Mouse (Mus musculus): Measurements from ENCODE around the gene Phactr1. TPM values are rescaled to one million over a fixed set of nuclear protein-coding genes. Genes with fewer than 3 reads are reported as not detected.

Phactr1 gene
- total and polyA plus RNA-seq, 3 experiments: 2.0 to 5.9 (median 5.2) TPM

DNA sequence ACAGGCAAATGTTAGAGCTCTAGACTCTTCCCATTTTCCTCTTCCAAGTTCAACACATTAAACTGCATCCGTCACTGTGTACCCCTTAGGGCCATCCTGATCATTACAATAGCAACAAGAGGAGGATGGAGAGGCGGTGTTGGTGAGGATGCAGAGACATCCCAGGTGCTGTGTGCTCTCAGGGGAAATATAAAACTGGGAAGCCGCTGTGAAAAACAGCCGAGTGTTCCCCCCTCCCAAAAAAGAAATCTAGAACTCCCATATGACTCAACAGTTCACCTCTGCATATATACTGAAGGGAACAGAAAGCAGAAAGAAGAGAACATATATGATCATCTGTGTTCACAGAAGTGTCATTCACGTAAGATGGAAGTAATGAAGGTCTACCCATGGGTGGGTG is 342.6 kb downstream of the Phactr1 start:
- no peak for DNase-seq

DNA sequence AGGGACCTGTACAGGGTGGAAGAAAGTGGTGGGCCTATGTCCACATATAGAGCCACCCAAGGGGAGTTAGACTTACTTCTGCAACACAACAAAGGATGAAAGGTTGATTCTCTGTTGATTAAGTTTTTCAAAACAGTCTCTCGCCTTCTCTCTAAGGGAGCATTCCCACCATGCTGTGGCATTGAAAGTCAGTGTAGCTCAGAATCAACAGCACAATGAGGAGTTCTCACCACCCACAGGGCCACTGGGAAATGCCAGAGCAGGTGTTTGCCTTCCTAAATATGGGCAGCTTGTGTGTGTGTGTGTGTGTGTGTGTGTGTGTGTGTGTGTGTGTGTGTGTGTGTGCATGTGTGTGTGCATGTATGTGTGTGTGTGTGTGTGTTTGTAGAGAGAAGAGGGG is 347.1 kb downstream of the Phactr1 start:
- DNase-seq: no peak

GRCm38 (mm10) chr13:43030222-43030621 is 349.8 kb downstream of the Phactr1 start:
- DNase-seq: no peak

DNA sequence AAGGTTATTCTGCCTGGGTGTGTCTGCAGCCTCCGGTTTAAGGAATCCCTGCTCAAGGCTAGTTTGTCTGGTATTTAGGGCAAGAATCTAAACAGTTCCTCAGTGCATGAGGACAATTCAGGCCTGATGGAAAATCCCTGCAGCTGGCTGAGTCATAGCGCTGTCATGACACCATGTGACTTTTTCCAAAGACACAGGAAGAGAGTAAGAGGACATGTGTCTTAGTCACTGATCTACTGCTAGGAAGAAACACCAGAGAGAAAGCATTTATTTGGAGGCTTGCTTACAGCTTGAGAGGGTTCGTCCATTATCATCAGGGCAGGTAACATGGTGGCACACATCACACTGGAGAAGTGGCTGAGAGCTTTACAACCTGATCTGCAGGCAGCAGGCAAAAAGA is 352.0 kb downstream of the Phactr1 start:
- DNase-seq: peak; percentile 24

- DNase-seq: no peak
Observed at GRCm38 (mm10) chr13:43036510-43036909, 356.1 kb downstream of the Phactr1 start.

GRCm38 (mm10) chr13:43042766-43043165 is 362.3 kb downstream of the Phactr1 start:
- peak; percentile 30 for DNase-seq

DNA sequence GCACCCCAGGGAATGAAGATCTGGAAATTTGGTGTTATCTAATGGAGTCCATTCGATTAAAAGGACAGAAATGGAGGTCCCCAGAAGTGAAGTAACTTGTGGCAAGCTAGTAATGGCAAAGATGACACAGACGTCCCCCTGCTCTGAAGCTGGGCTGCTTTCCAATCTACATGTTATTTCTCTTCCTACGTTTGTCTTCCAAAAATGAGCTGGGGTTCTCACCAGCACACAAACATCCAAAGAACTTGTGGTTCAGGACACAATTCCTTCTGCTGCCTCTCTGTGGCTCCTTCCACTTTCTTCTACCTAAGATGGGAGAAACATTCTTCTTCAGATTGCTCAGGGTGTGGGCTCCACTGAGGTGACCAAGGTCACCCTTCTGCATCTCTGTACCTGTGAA is 368.1 kb downstream of the Phactr1 start:
- DNase-seq: no peak

DNA sequence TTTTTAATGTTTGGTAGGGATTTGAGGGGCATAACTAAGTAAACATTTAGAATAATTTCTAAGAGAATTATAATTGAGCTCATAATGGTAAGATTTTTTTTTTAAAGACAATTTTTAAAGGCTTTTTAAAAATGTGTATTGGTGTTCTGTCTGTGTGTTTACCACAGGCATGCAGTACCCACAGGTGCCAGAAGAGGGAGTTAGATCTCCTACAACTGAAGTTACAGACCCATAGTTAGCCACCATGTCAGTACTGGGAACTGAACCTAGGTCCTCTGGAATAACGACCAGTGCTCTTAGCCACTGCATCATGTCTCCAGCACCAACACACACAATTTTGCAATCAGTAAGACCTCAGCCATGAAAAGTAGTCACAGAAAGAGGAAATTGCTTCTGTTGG is 372.8 kb downstream of the Phactr1 start:
- DNase-seq: no peak

- no peak for DNase-seq
Observed at GRCm38 (mm10) chr13:43055136-43055535, 374.7 kb downstream of the Phactr1 start.

DNA sequence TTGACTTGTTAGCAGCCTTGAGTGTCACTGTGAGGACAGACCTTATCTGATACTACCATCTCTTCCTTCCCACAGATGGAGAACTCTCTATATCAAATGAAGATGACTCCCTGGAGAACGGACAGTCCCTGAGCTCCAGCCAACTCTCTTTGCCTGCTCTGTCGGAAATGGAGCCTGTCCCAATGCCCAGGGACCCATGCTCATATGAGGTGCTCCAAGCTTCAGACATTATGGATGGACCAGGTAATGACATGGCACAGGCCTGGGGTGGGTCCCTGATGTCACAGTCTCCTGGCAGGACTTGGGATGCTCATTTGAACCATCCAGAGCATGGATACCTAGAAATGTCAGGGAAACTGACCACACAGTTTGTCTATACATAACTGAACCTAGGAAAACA is 376.7 kb downstream of the Phactr1 start:
- DNase-seq: no peak

DNA sequence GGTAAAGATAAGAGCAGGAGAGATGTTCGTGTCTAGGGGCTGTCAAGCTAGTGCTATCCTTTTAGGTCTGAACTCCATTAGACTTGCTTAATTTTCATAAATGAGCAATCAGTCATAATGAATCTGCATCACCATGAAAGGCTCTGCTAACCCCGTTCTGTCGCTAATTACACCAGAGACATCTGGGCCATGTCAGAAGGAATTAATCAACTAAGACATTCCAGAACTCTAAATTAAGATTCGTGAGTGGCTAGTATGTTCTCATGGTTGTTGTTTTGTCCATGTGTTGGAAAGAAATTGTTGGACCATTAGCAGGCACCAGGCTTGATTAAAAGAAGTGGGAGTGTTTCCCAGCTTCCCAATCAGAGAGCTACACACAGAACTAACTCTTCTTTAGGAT is 382.9 kb downstream of the Phactr1 start:
- no peak for DNase-seq

DNA sequence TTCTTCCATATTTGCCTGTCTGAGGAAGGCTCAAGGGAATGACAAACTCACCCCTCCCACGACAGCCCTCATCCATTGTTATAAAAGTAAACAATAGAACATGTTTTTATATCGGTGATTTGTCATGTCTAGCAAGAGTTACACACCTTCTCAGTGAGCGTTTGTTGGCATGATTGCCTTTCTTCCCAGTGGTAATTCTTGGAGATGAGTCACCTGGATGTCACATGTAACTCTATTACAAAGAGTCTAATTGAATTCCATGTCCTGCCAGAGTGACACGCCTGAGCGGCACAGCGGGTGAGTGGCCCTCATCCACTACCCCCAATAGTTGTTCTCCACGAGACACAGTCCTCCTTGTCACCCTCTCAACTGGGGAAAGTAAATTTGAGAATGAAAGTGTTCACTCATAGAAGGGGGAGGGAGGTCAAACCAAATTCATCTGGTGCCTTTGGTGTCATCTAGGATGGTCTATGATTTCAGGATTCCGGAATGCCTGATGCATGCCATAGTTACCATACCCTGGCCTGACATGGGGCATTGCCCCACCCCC is 388.4 kb downstream of the Phactr1 start:
- DNase-seq: no peak

DNA sequence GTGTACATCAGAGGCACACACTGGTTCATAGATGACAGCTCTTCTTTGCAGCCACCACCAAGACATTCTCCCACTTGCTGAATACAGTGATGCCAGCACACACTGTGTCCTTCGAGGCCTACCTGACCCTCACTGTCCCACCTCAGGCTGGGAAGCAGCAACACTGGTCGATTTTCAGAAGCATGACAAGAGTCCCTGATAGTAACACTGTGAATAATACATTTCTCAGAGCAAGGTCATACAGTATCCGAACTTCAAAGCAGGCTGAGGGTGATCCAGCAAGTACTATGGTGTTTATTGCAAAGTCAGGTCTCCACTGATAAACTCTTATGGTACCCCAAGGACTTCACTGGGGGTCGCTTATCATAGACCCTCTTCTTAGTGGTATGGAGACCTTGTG is 390.1 kb downstream of the Phactr1 start:
- DNase-seq: peak; percentile 27

DNA sequence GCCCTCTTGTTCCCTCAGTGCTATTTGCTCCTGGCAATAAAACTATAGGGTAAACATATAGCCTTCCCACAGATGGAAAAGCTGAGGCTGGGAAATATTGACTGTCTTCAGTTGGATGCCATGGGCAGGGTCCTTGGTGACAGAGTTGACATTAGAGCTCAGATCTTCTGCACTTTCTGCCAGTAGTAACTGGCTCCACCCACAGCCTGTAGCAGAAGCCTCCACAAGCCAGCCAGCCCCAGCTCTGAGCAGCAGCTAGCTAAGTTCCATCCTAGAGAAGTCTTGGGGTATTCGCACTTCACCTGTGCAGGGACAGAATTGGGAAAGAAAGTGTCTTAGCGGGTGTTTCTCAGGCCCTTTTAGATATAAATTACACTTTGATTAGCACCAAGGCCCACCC is 390.5 kb downstream of the Phactr1 start:
- DNase-seq: peak; percentile 51

GRCm38 (mm10) chr13:43075456-43075855 is 395.0 kb downstream of the Phactr1 start:
- DNase-seq: no peak

DNA sequence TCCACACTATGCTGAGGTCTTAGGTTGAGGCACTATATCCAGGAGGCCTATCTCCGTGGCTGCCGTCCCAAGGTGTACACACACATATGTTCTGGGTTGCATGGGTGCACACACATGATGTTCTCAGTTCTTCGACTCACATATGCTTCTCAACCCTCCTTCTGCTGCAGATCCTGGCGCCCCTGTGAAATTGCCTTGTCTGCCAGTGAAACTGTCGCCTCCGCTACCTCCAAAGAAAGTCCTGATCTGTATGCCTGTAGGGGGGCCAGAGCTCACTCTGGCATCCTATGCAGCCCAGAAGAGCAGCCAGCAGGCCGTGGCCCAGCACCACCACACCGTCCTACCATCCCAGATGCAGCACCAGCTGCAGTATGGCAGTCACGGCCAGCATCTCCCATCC is 397.1 kb downstream of the Phactr1 start:
- DNase-seq: no peak

DNA sequence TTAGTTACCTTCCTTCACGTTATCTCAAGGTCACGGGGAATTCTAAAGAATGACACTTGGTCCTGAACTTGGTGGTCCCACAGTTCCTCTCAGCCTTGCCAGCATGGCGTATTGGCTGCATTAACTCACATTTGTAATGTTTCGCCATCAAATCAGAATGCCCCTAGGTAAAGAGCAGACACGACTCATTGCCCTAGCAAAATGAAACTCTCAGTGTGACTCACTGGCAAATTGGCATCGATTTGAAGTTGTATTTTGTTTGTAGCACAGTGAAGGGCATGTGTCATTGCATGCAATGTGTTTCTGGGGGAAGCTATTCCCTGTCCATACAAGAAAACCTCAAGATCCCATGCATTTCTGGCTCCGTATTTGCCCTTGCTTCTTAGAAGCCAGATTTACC is 404.8 kb downstream of the Phactr1 start:
- DNase-seq: peak; percentile 59

- DNase-seq: peak; percentile 24
Observed at GRCm38 (mm10) chr13:43094365-43094764, 413.9 kb downstream of the Phactr1 start.

DNA sequence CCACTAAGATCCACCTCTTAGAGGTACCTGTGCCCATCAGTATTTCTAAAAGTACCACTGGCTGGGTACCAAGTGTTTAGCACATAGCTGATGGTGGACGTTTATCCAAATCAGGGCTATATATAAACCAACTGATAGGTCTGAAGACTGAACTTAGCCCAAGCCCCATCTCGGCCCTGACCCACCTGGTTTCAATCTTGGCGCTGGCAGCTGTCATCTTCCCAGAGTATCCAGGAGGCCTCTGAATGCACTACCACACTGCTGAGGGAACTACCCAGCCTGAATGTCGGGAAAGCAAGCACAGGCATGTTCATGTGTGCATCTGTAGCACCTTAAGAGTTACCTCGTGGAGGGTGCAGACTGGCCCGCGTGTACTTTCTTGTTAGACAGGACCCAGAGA is 422.5 kb downstream of the Phactr1 start:
- DNase-seq: no peak

- no peak for DNase-seq
Observed at GRCm38 (mm10) chr13:43104496-43104895, 424.1 kb downstream of the Phactr1 start.

DNA sequence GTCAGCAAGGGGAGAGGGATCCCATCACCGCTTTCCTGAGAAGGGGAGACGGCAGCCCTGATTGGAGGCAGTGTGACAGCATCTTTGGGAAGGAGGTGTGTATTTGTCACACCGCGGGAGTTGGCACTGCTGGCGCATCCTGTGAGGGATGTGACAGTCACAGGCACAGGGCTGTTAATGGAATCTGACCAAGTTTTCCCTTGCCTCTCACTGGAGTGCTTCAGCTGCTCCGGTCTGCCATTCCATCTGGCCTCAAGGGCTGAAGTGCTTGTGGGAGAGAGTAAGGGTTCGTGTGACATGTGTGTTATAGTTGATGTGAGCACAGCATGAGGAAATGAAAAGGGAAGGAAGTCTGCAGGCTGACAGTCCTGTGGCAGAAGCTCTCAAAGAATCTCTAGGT is 431.9 kb downstream of the Phactr1 start:
- no peak for DNase-seq

DNA sequence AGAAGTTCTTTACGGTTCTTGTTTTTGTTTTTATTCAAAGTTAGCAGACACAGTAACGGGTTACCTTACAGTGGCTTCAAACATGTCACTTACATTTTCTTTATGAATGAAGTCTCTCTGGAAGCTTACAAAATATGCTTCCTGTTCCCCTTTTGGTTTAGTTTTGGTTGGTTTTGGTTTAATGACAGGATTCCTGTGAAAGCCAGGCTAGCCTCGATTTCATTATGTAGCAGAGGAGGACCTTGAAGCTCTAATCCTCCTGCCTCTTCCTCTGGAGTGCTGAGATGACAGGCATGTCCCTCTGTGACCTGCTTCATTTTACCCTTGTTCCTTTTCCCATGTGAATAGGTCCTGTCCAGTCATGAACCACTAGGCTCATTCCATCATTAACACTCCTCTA is 432.3 kb downstream of the Phactr1 start:
- no peak for DNase-seq

GRCm38 (mm10) chr13:43113141-43113540 is 432.7 kb downstream of the Phactr1 start:
- DNase-seq: no peak

DNA sequence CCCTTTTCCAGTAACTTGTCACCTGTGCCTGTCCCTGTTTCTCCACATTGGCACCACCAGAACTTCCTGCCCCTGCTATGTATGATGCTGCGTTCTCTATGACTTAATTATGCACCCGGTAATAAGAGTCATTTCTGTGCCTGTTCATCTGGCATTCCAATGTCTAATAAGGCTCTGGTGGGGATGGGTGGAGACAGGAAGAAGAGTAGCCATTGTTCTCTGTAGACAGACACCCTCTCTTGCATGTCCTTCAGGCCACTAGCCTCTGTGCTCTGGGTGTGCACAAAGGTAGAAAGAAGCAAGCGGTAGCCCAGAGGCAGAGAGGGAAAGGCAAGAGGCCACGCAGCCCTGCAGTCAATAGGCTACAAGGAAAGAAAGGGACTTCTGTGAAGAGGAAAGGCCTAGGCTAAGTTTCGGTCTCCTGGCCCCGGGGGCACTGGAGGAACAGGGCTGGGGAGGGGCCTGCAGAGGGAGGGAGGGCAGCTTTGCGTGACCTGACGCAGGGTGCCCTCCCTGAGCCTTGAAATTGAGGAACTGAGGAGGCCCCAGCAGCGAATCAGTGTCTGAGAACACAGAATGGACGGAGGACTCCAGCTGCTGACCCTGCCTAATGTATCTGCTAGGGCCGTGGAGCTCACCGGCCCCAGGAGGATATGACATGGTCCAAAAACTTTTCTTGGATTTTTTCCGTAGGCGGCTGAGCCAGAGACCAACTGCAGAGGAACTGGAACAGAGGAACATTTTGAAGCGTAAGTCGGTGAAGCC is 442.1 kb downstream of the Phactr1 start:
- DNase-seq: no peak

Data from adrenal gland, adult 2 months (tissue).